Mouse (Mus musculus) ZHBTc4 (cell line): ENCODE measurements around the gene 9630041A04Rik.

Source experiments
- DNase-seq: peaks from one replicate; pipeline ENCODE4 v3.0.0-alpha.2; 2011; ENCODE audit warnings: low read depth, low spot score

Gene 9630041A04Rik

GRCm38 (mm10) chr9:101918771-101919170 is 57.1 kb downstream of the 9630041A04Rik start:
- no peak for DNase-seq

GRCm38 (mm10) chr9:101919324-101919723 is 57.7 kb downstream of the 9630041A04Rik start:
- DNase-seq: no peak

- DNase-seq: no peak
These were observed 61.2 kb downstream of the 9630041A04Rik start for GRCm38 (mm10) chr9:101922846-101923245.

- DNase-seq: no peak
These were observed 63.2 kb downstream of the 9630041A04Rik start for GRCm38 (mm10) chr9:101924829-101925228.

GRCm38 (mm10) chr9:101933946-101934573 is 72.4 kb downstream of the 9630041A04Rik start:
- DNase-seq: no peak

GRCm38 (mm10) chr9:101934887-101935286 is 73.2 kb downstream of the 9630041A04Rik start:
- DNase-seq: no peak

- DNase-seq: no peak
These were observed 76.4 kb downstream of the 9630041A04Rik start for GRCm38 (mm10) chr9:101938066-101938465.

GRCm38 (mm10) chr9:101939006-101939405 is 77.4 kb downstream of the 9630041A04Rik start:
- DNase-seq: no peak

- DNase-seq: no peak
These were observed 78.5 kb downstream of the 9630041A04Rik start for GRCm38 (mm10) chr9:101940182-101940581.

GRCm38 (mm10) chr9:101942058-101942669 is 80.5 kb downstream of the 9630041A04Rik start:
- no peak for DNase-seq

GRCm38 (mm10) chr9:101945326-101945725 is 83.7 kb downstream of the 9630041A04Rik start:
- no peak for DNase-seq

- DNase-seq: no peak
These were observed 84.2 kb downstream of the 9630041A04Rik start for GRCm38 (mm10) chr9:101945814-101946213.

- peak; percentile 37 for DNase-seq
These were observed 88.5 kb downstream of the 9630041A04Rik start for GRCm38 (mm10) chr9:101950101-101950500.

GRCm38 (mm10) chr9:101954529-101954928 is 92.9 kb downstream of the 9630041A04Rik start:
- no peak for DNase-seq

- DNase-seq: no peak
These were observed 94.6 kb downstream of the 9630041A04Rik start for GRCm38 (mm10) chr9:101956228-101956627.

- DNase-seq: no peak
These were observed 110.2 kb downstream of the 9630041A04Rik start for GRCm38 (mm10) chr9:101971806-101972205.

GRCm38 (mm10) chr9:101972314-101972713 is 110.7 kb downstream of the 9630041A04Rik start:
- DNase-seq: no peak

GRCm38 (mm10) chr9:101976884-101977465 is 115.3 kb downstream of the 9630041A04Rik start:
- DNase-seq: no peak

GRCm38 (mm10) chr9:101981161-101981560 is 119.5 kb downstream of the 9630041A04Rik start:
- no peak for DNase-seq

- no peak for DNase-seq
These were observed 120.7 kb downstream of the 9630041A04Rik start for GRCm38 (mm10) chr9:101982378-101982777.

- DNase-seq: no peak
These were observed 125.3 kb downstream of the 9630041A04Rik start for GRCm38 (mm10) chr9:101986910-101987309.

GRCm38 (mm10) chr9:101990032-101990431 is 128.4 kb downstream of the 9630041A04Rik start:
- DNase-seq: no peak

- peak; percentile 14 for DNase-seq
These were observed 129.2 kb downstream of the 9630041A04Rik start for GRCm38 (mm10) chr9:101990836-101991235.
